Mouse (Mus musculus) liver, embryonic 11.5 days (tissue): ENCODE measurements around the gene Cfap61. TPM values are rescaled to one million over a fixed set of nuclear protein-coding genes. Genes with fewer than 3 reads are reported as not detected.

Experiments
- ATAC-seq: fragments of 200-750 bp; cut with Nextera tagmentation; replicated peaks from 2 replicates; pipeline ENCODE4 v1.8.0; 2017; ENCODE audit warnings: moderate number of reproducible peaks, mild to moderate bottlenecking, moderate TSS enrichment, moderate library complexity; ENCODE audit not compliant: low FRiP score
- DNase-seq: peaks from one replicate; pipeline ENCODE4 v3.0.0-alpha.2; 2017; ENCODE audit warnings: low spot score
- H3K27ac ChIP-seq: fragments of 300-500 bp; sonication (generic); 2 replicates; pipeline ENCODE4 v1.5.1; 2014; ENCODE audit warnings: mild to moderate bottlenecking, low read depth, low read length, control low read depth
- H3K27me3 ChIP-seq: fragments of 300-500 bp; sonication (generic); replicated peaks from 2 replicates; pipeline ENCODE4 v1.6.1; 2014; ENCODE audit warnings: low read length, mixed read lengths; ENCODE audit not compliant: control insufficient read depth, insufficient read depth
- H3K36me3 ChIP-seq: fragments of 300-500 bp; sonication (generic); 2 replicates; pipeline ENCODE4 v1.6.1; 2014; ENCODE audit warnings: mild to moderate bottlenecking, low read length, moderate library complexity, mixed read lengths; ENCODE audit not compliant: control insufficient read depth, insufficient read depth
- H3K4me1 ChIP-seq: fragments of 300-500 bp; sonication (generic); replicated peaks from 2 replicates; pipeline ENCODE4 v1.6.1; 2014; ENCODE audit warnings: low read length, mixed read lengths; ENCODE audit not compliant: control insufficient read depth, insufficient read depth
- H3K4me2 ChIP-seq: fragments of 300-500 bp; sonication (generic); 2 replicates; pipeline ENCODE4 v1.6.1; 2014; ENCODE audit warnings: mild to moderate bottlenecking, control low read depth, moderate library complexity
- H3K4me3 ChIP-seq: fragments of 300-500 bp; sonication (generic); 2 replicates; pipeline ENCODE4 v1.5.1; 2014; ENCODE audit warnings: low read depth, low read length, control low read depth
- H3K9ac ChIP-seq: fragments of 300-500 bp; sonication (generic); 2 replicates; pipeline ENCODE4 v1.6.1; 2014; ENCODE audit warnings: low read depth, low read length, control low read depth
- H3K9me3 ChIP-seq: fragments of 300-500 bp; sonication (generic); 2 replicates; pipeline ENCODE4 v1.6.1; 2016; ENCODE audit warnings: low read length, inconsistent platforms, mixed read lengths; ENCODE audit not compliant: control insufficient read depth
- WGBS: fragments of 180-500 bp; shearing (Covaris S2); extraction: QIAGEN DNeasy Blood & Tissue Kit; methylation state at CpG from one replicate; pipeline ENCODE4 v1.1.7; 2014; 5-methylcytosine and 5-hydroxymethylcytosine counted together
- polyA plus RNA-seq: library from polyadenylated mRNA; unstranded; fragments of >200 nt; fragmentation: Nextera tagmentation; extraction: Ambion mirVana; gene quantifications from 2 replicates; pipeline ENCODE4 v1.2.1, GENCODE M21; 2014

Cfap61 gene
- polyA plus RNA-seq, 1 experiment from 2014 or later, result not detected

- 67% methylated on average over 14 of the region's 14 CpGs for WGBS
- Histone ChIP-seq H3K36me3 (no peaks in the 10 kb centered on the region), H3K27ac (no peak overlapping the region), H3K4me2 (no peak overlapping the region), H3K4me3 (no peak overlapping the region), H3K27me3 (no peaks in the 10 kb centered on the region), H3K4me1 (no peaks in the 10 kb centered on the region), H3K9me3 (no peaks in the 10 kb centered on the region), H3K9ac (no peak overlapping the region)
- DNase-seq, result no peak
- ATAC-seq, result no peak
Measured at GRCm38 (mm10) chr2:146168017-146168803, 233.6 kb downstream of the Cfap61 start.

- ATAC-seq (no peak), DNase-seq (no peak)
- no peaks in the 10 kb centered on the region for H3K27me3 ChIP-seq
- no peak overlapping the region for H3K4me2 ChIP-seq
- H3K4me3 ChIP-seq, result no peak overlapping the region
- no peaks in the 10 kb centered on the region for H3K4me1 ChIP-seq
- H3K9ac ChIP-seq, result no peak overlapping the region
- H3K27ac ChIP-seq, result no peak overlapping the region
- no peaks in the 10 kb centered on the region for H3K9me3 ChIP-seq
- H3K36me3 ChIP-seq, result no peaks in the 10 kb centered on the region
- WGBS, result 82% methylated on average over 7 of the region's 7 CpGs
Measured at GRCm38 (mm10) chr2:146169492-146169891, 234.9 kb downstream of the Cfap61 start.

GRCm38 (mm10) chr2:146172106-146172505 is 237.5 kb downstream of the Cfap61 start:
- 78% methylated on average over 4 of the region's 4 CpGs for WGBS
- Histone ChIP-seq H3K9ac (no peak overlapping the region), H3K9me3 (no peaks in the 10 kb centered on the region), H3K4me1 (no peaks in the 10 kb centered on the region), H3K4me2 (no peak overlapping the region), H3K4me3 (no peak overlapping the region), H3K36me3 (no peaks in the 10 kb centered on the region), H3K27me3 (no peaks in the 10 kb centered on the region), H3K27ac (no peak overlapping the region)
- ATAC-seq (no peak), DNase-seq (no peak)

DNA sequence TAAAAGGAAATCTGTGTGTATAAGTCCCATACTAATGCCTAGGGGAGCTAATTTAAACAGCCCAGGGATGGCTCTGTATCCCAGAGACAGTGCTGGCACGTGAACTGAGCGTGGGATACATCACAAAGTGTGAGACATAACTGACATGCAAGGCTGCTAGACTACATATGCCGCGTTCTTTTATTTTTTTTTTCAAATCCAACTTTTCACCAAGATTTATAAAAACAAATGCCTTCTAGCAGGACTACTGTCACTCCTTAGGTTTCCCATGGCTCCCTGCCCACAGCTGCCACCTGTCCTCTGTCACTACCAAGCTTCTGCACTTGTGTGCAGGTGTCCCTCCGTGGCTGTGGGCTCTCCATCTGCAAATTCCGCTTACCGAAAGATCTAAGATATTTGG is 239.6 kb downstream of the Cfap61 start:
- no peak overlapping the region for H3K9ac ChIP-seq
- H3K9me3 ChIP-seq, result no peaks in the 10 kb centered on the region
- ATAC-seq, result no peak
- H3K4me1 ChIP-seq, result no peaks in the 10 kb centered on the region
- no peaks in the 10 kb centered on the region for H3K36me3 ChIP-seq
- no peaks in the 10 kb centered on the region for H3K27me3 ChIP-seq
- H3K27ac ChIP-seq, result no peak overlapping the region
- whole genome bisulfite sequencing, result 85% methylated on average over 7 of the region's 7 CpGs
- H3K4me2 ChIP-seq, result no peak overlapping the region
- DNase-seq, result no peak
- no peak overlapping the region for H3K4me3 ChIP-seq

DNA sequence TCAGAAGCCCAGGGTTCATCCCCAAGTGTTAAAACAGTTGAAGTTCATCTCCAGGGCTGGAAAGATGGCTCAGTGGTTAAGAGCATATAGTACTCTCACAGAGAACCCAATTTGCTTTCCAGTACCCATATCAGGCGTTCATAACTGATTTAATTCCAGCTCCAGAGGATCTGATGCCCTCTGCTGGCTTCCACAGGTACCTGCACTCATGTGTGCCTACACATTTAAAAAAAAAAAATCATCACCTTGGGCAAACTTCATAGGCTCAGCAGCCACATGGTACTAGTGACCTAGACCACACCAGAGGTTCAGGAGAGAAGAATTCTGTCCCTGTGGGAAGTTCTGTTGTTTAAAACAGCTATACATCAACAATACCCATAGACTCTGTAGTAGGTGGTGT is 244.1 kb downstream of the Cfap61 start:
- H3K4me1 ChIP-seq, result no peaks in the 10 kb centered on the region
- DNase-seq, result no peak
- no peak overlapping the region for H3K4me3 ChIP-seq
- no peaks in the 10 kb centered on the region for H3K36me3 ChIP-seq
- ATAC-seq, result no peak
- WGBS, result 69% methylated on average over 1 of the region's 1 CpGs
- no peaks in the 10 kb centered on the region for H3K27me3 ChIP-seq
- H3K9me3 ChIP-seq, result no peaks in the 10 kb centered on the region
- no peak overlapping the region for H3K9ac ChIP-seq
- no peak overlapping the region for H3K27ac ChIP-seq
- H3K4me2 ChIP-seq, result no peak overlapping the region

DNA sequence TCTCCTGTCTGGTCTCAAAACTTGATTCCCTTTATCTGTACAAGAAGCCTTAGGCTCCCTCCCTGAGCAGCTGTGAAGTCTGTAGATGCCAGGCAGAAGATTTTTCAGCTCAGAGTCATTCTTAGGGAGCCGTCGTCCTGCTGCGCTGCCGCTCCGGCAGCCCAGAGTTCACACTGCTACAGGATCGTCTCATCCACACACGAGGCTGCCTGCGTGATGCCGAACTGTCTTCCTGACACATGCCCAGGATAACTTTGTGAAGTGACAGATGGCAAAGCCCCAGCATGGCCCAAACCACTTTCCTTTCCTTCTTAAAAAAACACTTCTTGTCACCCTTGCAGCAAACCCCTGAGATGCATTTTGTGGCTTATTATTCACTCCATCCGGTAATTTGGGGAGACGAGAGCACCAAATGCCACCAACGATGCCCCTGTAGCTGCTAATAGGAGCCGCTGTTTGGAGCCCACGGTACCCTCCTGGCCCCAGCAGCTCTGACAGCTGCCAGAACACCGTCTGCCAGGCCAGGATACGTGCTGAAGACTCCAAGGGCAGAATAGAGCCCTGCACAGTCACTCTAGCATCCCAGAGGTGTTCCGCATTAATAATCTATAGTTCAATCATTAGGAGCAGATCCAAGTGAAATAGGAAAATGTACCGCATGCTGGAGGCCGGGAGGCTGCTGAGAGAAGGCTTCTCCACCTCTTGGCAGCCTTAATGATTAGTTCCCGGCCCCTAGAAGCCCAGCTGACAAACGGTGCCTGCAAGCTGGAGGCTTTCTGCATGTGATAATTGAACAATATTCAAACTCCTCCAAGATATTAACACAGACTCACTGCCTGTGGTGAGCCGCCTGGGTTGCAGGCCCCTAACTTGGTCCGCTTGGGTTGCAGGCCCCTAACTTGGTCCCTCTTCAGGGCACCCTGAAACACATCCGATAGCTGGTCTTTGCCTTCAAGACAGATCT is 249.5 kb downstream of the Cfap61 start:
- WGBS, result 74% methylated on average over 24 of the region's 24 CpGs
- Histone ChIP-seq H3K27me3 (no peaks in the 10 kb centered on the region; the same call in 1 of the 2 replicates), H3K4me2 (no peak overlapping the region), H3K4me3 (no peak overlapping the region), H3K9me3 (no peaks in the 10 kb centered on the region), H3K36me3 (no peaks in the 10 kb centered on the region), H3K4me1 (no peaks in the 10 kb centered on the region), H3K27ac (no peak overlapping the region), H3K9ac (no peak overlapping the region)
- DNase-seq, result no peak
- no peak for ATAC-seq

DNA sequence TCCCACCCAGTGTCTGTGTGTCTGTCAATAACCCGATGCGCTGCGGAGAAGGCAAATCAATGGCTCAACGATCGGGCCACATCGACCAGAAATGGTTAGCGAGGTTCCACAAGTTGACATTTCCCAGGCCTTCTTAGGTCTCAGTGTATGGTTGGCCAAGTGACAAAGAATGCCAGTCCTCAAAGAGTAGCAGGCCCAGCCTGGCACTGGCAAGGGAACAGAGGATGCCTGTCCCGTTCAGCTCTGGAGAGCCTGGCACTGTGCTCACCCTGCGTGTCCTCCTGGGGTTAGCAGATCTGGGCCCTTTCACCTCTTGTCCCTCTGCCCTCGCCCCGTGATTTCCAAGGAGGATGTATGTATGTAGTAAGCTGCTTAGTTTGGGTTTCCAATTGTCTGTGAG is 261.5 kb downstream of the Cfap61 start:
- Histone ChIP-seq H3K4me1 (no peaks in the 10 kb centered on the region), H3K36me3 (no peaks in the 10 kb centered on the region), H3K4me2 (no peak overlapping the region), H3K27me3 (no peaks in the 10 kb centered on the region), H3K9ac (no peak overlapping the region), H3K27ac (no peak overlapping the region), H3K9me3 (no peaks in the 10 kb centered on the region), H3K4me3 (no peak overlapping the region)
- 83% methylated on average over 11 of the region's 11 CpGs for WGBS
- DNase-seq (no peak), ATAC-seq (no peak)

DNA sequence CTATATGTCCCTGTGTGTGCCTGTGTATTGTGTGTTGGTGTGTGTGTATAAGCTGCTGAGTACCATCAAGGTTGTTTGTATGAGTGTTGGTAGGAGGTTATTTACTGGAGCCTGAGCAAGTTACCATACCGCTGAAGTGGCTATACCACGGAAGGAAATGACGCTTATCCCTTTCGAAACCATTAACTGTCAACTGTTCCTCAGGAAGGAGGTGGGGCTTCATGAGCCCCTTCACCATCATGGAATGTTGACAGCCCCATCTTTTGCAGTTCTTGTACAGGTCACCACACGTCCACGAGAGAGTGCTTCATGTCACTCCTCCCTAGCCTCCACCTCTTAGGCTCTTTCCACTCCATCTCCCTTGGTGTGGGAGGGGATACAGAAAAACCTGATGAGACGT is 263.4 kb downstream of the Cfap61 start:
- H3K27ac ChIP-seq, result no peak overlapping the region
- H3K9ac ChIP-seq, result no peak overlapping the region
- no peaks in the 10 kb centered on the region for H3K9me3 ChIP-seq
- no peak for ATAC-seq
- no peak for DNase-seq
- no peaks in the 10 kb centered on the region for H3K4me1 ChIP-seq
- H3K4me2 ChIP-seq, result no peak overlapping the region
- no peaks in the 10 kb centered on the region for H3K27me3 ChIP-seq
- no peaks in the 10 kb centered on the region for H3K36me3 ChIP-seq
- WGBS, result 45% methylated on average over 7 of the region's 7 CpGs
- H3K4me3 ChIP-seq, result no peak overlapping the region
